Mouse (Mus musculus): ENCODE measurements at regions not wholly inside any gene's neighbourhood (a gene's known extent, or its start where the extent isn't known, plus 50 kb on each side); places are given as distances from the start of the nearest gene placed in this dataset.

DNA sequence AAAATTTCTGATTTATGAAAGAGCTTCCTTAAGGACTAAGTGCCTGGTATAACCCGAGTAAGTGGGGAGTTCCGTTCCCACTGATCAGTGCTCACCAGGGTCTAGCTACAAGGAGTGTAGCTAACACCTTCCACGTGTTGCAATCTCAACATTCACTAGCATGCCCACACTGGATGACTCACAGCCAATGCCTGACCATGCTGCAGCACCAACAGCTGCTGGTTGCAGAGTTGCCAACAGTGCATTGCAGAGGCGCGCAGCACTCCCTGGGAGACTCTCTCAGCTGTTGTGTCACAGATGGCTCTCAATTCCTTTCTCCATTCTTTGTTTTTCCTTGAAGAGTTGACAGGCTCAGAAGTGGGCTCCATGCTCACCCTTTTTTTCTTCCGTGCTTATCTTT, 787.5 kb upstream of the Tenm3 start:
- no peak overlapping the region for H3K4me3 ChIP-seq

DNA sequence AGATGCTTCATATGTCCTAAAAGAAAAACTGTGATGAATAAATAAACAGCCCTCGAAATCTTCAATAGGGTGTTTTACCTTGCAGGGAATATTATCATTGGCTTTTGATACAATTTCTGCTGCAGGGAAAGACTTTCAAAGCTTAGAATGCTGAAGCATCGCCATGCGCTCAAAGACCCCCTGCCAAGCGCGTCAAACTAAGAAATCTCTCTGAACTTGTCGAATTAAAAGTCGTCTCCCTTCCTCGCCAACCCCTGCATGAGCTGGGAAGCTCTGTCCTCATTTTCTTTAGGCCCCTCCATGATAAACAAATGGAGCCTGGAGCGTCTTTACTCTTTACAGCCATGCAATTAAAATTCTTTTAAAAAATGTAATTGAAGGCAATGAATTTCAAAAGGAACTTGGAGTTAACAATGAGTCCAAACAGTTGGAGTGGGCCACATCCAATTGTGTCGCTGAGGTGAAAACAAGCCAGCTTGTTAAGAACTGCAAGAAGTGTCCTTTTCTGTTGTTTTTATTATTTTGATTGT, 784.3 kb upstream of the Tenm3 start:
- ATAC-seq (ENCODE audit: low FRiP score, low read depth): no peak
- H3K9me3 ChIP-seq: no peaks in the 10 kb centered on the region
- WGBS: 33% methylated on average over 10 of the region's 10 CpGs
- H3K4me2 ChIP-seq (replicated peaks): no peak overlapping the region
- H3K27me3 ChIP-seq: no peaks in the 10 kb centered on the region
- no peak overlapping the region for H3K27ac ChIP-seq
- no peak overlapping the region for H3K4me3 ChIP-seq
- H3K36me3 ChIP-seq: no peaks in the 10 kb centered on the region
- H3K4me1 ChIP-seq: no peaks in the 10 kb centered on the region
- H3K9ac ChIP-seq: no peak overlapping the region

More for the DNA sequence above, 787.5 kb upstream of the Tenm3 start:
- WGBS: 72% methylated on average over 6 of the region's 6 CpGs
- H3K9ac ChIP-seq: no peak overlapping the region
- H3K4me1 ChIP-seq: no peaks in the 10 kb centered on the region
- no peak for ATAC-seq (ENCODE audit: low FRiP score, low read depth)
- no peak overlapping the region for H3K4me2 ChIP-seq (replicated peaks)
- no peak overlapping the region for H3K27ac ChIP-seq
- no peaks in the 10 kb centered on the region for H3K9me3 ChIP-seq
- no peaks in the 10 kb centered on the region for H3K36me3 ChIP-seq
- no peaks in the 10 kb centered on the region for H3K27me3 ChIP-seq

DNA sequence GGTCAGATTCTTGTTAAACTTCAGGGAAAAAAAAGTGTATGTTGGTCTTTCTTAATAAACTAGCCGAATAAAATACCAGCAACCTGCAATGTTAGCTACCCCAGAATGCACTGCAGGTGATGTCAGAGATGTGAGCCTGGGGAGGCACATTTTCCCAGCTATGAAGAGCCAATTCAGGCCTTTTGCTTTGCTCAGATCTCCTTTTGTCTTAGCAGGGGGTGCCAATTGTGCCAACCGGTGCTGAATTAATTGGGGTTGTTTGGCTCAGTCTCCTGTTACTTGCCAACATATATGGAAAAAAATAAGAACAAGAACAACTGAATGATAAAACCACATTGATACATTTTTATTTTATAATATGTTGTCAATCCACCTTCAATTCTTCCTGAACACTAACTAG, 751.8 kb upstream of the Tenm3 start:
- no peak overlapping the region for H3K9ac ChIP-seq
- H3K36me3 ChIP-seq: no peaks in the 10 kb centered on the region
- H3K4me2 ChIP-seq (replicated peaks): no peak overlapping the region
- no peaks in the 10 kb centered on the region for H3K9me3 ChIP-seq
- WGBS: 54% methylated on average over 2 of the region's 2 CpGs
- H3K27me3 ChIP-seq: no peaks in the 10 kb centered on the region
- H3K4me1 ChIP-seq: peaks cover 3% of the 10 kb centered on the region; the same call in 1 of the 2 replicates
- H3K27ac ChIP-seq: no peak overlapping the region
- no peak overlapping the region for H3K4me3 ChIP-seq
- ATAC-seq (ENCODE audit: low FRiP score, low read depth): no peak

DNA sequence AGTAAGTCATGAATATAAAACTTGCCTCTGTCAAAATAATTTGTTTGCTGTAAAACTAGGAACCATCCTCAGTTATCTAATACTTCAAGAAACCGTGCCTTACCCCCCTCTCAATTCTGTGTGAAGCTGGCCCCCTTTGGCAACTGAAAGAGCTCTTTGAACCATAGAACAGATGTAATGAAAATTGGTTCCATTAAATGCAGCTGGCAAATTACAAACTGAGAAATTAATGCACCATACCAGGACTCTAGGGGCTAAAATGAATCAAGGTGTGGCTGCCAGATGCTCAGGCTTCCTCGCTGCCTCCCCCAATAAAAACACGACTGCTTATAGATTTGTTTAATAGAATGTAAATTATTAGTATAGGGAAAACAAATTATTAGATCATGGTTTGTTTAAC, 723.7 kb upstream of the Tenm3 start:
- WGBS: 20% methylated on average over 3 of the region's 3 CpGs
- Histone ChIP-seq H3K4me1 (peaks cover 3% of the 10 kb centered on the region), H3K9ac (no peak overlapping the region), H3K9me3 (no peaks in the 10 kb centered on the region), H3K4me2 (replicated peaks) (no peak overlapping the region), H3K4me3 (no peak overlapping the region), H3K27me3 (no peaks in the 10 kb centered on the region), H3K27ac (no peak overlapping the region), H3K36me3 (no peaks in the 10 kb centered on the region)
- ATAC-seq (ENCODE audit: low FRiP score, low read depth): no peak

DNA sequence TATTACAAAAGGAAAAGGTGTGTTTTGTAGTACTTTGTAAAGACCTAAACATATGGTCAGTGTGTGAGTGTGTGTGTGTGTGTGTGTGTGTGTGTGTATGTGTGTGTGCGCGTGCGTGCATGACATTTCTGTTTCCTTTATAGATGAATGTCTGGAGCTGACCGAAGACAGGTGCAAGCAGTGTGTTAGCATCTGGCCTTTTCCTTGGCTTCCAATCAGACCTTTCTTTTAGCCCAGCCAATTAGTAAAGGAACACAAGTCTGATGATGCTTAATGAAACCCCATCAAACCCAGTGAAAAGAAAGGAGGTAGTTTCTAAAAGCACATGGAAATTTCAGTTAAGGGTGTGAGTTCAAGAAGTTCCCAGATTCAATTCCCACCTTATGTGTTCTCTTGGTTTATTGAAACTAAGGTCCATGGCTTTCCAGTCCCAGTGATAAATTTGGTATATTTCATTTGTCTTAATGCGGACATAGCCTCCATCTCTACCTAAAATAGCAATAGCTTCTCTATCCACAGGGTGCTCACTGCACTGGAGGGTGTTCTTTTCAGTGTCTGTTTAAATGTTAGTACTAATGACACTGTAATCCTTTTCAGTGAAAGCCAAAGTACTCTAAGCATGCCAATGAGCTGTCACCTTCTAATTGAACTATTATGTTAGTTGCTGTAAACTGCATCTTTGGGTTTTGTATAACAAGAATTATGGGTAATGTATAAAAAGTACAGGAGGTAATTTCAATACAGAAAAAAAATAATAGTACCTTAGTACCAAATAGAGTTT, 719.9 kb upstream of the Tenm3 start:
- 87% methylated on average over 5 of the region's 5 CpGs for WGBS
- H3K4me2 ChIP-seq (replicated peaks): no peak overlapping the region
- no peak for ATAC-seq (ENCODE audit: low FRiP score, low read depth)
- H3K27ac ChIP-seq: no peak overlapping the region
- H3K9me3 ChIP-seq: no peaks in the 10 kb centered on the region
- no peak overlapping the region for H3K4me3 ChIP-seq
- H3K4me1 ChIP-seq: peaks cover 3% of the 10 kb centered on the region
- no peak overlapping the region for H3K9ac ChIP-seq
- no peaks in the 10 kb centered on the region for H3K36me3 ChIP-seq
- H3K27me3 ChIP-seq: no peaks in the 10 kb centered on the region

DNA sequence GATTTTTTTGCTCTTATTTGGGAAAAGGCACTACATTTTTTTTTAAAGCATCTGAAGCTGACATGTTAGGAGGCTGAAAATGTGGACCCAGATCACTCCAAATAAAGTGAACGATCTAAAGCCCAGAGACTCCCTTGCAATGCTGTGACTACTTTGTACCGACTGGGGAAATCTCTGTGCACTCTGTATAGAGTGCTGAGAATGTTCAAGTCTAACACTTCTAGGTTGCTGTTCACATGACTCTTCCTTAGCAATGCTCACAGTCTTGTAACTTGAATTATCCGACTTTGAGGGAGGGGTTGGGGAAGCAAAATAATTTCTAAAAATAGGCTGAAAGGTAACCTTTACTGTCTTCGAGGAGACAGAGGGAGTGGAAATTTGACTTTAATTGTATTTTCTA, 719.2 kb upstream of the Tenm3 start:
- WGBS: 81% methylated on average over 4 of the region's 4 CpGs
- ATAC-seq (ENCODE audit: low FRiP score, low read depth): no peak
- H3K27me3 ChIP-seq: no peaks in the 10 kb centered on the region

DNA sequence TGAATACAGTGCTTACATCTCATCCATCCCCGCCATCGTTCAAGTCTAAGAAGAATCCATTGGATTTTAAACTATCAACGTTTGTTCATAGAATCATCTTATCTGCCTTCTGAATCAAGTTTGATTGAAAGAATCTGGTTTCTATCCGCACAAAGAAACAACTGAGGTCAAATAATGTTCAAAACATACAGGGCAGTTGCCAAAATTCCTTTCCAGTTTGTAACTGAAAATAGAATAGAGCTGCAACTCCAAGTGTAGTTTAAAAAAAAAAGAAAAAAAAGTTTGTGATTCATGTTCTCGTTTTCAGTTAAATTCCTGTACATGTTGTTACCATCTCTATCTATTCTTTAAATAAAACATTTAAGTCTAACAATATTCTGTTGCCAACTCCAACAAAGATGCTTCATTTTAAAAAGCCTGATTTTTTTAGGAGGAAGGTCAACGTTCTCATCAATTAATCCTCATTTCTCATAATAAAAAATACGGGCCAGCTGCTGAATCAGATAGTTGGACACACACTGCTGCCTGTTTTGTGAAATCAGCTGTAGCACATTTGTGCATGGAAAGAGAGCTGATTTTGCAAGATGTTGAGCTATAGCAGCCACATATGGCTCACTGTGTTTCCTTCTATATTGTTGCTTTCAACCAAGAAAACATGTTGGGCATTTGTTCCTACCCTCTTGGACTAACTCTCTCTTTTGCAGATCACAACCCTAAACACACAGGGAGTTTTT, 712.1 kb upstream of the Tenm3 start:
- Histone ChIP-seq H3K36me3 (no peaks in the 10 kb centered on the region), H3K27me3 (no peaks in the 10 kb centered on the region), H3K27ac (no peak overlapping the region), H3K4me2 (replicated peaks) (no peak overlapping the region), H3K9ac (no peak overlapping the region), H3K4me1 (no peaks in the 10 kb centered on the region), H3K9me3 (no peaks in the 10 kb centered on the region), H3K4me3 (no peak overlapping the region)
- ATAC-seq (ENCODE audit: low FRiP score, low read depth): no peak
- WGBS: 78% methylated on average over 7 of the region's 7 CpGs

More for the DNA sequence above, 719.2 kb upstream of the Tenm3 start:
- Histone ChIP-seq H3K27ac (no peak overlapping the region), H3K9me3 (no peaks in the 10 kb centered on the region), H3K4me2 (replicated peaks) (no peak overlapping the region), H3K4me1 (peaks cover 3% of the 10 kb centered on the region), H3K4me3 (no peak overlapping the region), H3K36me3 (no peaks in the 10 kb centered on the region), H3K9ac (no peak overlapping the region)

DNA sequence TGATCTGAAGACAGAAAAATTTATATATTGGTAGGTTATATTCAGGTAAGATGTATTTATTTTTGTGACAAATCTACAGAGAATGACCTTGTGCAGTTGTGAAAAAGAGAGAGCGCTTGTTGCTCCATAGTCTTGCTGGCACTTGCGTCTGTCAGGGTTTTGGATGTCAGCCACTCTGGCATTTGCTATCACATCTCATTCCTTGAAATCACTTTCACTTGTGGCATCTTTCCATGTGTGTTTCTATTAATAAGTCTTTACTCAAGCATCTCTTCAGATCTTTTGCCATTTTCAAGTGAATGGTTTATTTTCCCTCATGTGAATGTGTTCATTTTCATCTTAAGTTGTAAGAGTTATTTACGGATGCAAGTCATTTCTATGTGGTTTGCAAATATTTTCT, 709.4 kb upstream of the Tenm3 start:
- no peak overlapping the region for H3K4me3 ChIP-seq
- 89% methylated on average over 3 of the region's 3 CpGs for WGBS
- no peaks in the 10 kb centered on the region for H3K4me1 ChIP-seq
- no peaks in the 10 kb centered on the region for H3K9me3 ChIP-seq
- ATAC-seq (ENCODE audit: low FRiP score, low read depth): no peak
- H3K27ac ChIP-seq: no peak overlapping the region
- no peak overlapping the region for H3K9ac ChIP-seq
- H3K27me3 ChIP-seq: no peaks in the 10 kb centered on the region
- no peak overlapping the region for H3K4me2 ChIP-seq (replicated peaks)
- no peaks in the 10 kb centered on the region for H3K36me3 ChIP-seq

DNA sequence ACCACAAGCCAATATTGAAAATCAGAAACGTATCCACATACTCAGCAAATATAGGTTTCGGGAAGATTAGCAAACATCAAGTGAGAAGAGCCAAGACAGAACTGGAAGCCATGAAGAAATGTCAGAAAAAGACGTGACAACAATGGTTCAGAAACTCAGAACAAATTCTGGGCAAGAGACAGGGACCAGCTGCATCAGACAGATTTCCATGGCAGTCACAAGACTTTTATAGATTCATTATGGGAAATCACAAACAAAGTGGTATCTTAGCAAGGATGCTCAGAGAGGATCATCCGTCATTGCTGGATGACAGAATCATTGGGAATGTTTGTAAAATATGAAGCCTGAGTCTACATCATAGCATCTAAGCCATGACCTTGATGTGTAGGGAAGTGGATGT, 699.6 kb upstream of the Tenm3 start:
- no peaks in the 10 kb centered on the region for H3K27me3 ChIP-seq
- H3K36me3 ChIP-seq: no peaks in the 10 kb centered on the region
- no peak for ATAC-seq (ENCODE audit: low FRiP score, low read depth)
- no peak overlapping the region for H3K9ac ChIP-seq
- no peak overlapping the region for H3K4me2 ChIP-seq (replicated peaks)
- no peaks in the 10 kb centered on the region for H3K4me1 ChIP-seq
- WGBS: 85% methylated on average over 4 of the region's 4 CpGs
- no peak overlapping the region for H3K27ac ChIP-seq
- H3K9me3 ChIP-seq: no peaks in the 10 kb centered on the region
- H3K4me3 ChIP-seq: no peak overlapping the region

DNA sequence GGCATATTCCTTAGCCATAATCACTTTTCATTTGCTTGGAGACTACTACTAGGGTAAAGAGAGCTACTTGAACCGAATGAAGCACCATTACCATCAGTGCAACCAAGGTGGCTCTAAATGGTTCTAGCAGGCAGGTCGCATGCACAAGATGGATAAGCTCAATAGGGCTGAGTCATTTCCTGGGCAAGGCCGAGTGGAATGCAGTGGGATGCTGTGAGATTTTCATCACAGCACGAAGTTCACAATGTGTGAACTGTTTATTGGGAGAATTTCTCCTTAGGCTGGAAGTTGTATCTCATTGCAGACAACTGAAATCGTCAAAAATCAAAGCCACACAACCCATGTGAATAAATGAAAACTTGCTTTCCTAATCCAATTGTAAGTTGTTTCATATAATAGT, 697.6 kb upstream of the Tenm3 start:
- H3K36me3 ChIP-seq: no peaks in the 10 kb centered on the region
- H3K27me3 ChIP-seq: no peaks in the 10 kb centered on the region
- ATAC-seq (ENCODE audit: low FRiP score, low read depth): no peak
- H3K4me1 ChIP-seq: no peaks in the 10 kb centered on the region
- no peak overlapping the region for H3K27ac ChIP-seq
- H3K9me3 ChIP-seq: no peaks in the 10 kb centered on the region
- WGBS: 57% methylated on average over 5 of the region's 5 CpGs
- no peak overlapping the region for H3K4me2 ChIP-seq (replicated peaks)
- no peak overlapping the region for H3K9ac ChIP-seq
- H3K4me3 ChIP-seq: no peak overlapping the region

DNA sequence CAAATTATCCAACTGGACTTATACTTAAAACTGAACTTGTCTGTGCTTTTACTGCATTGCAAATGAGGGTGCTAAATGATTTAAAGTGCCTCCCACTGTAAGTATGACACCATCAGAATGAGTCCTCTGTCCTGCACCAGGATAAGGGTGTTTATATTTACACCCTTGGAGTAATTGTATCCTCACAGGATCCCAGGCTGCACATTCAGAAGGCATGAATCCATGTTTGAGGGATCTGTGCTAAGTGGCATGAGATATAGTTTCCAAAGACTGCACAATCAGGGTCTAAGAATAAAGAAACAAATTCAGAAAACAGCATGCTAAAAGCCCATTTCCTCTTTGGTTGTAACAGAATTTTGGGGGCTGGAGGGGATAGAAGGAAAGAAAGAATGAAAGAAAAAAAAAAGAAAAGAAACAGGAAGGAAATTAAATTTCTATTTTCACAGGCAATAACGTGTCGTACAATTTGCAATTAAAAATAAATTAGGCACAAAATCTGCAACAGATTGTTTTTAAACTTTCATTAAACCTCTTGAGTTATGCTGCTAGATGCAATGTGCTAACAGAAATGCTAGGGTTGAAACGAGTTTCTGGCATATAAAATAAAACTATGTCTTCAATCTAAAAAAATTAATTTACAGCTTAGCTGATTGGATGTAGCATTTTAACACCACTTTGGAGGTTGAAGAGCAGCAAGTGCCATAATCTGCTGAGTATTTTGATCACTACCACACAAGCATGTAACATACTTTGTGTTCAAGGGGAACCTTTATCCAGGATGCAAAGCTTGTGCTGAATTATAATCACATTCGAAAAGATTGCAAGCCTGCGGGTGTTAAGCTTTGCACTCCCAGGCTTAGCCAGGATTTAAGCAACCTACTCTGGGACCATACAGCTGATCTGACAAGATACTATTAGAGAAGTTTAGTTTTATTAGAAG, 689.9 kb upstream of the Tenm3 start:
- H3K4me2 ChIP-seq (replicated peaks): no peak overlapping the region
- H3K9me3 ChIP-seq: no peaks in the 10 kb centered on the region
- H3K4me3 ChIP-seq: no peak overlapping the region
- H3K9ac ChIP-seq: no peak overlapping the region
- H3K27me3 ChIP-seq: no peaks in the 10 kb centered on the region
- no peaks in the 10 kb centered on the region for H3K36me3 ChIP-seq
- no peak for ATAC-seq (ENCODE audit: low FRiP score, low read depth)
- H3K4me1 ChIP-seq: no peaks in the 10 kb centered on the region
- no peak overlapping the region for H3K27ac ChIP-seq
- 36% methylated on average over 5 of the region's 5 CpGs for WGBS

DNA sequence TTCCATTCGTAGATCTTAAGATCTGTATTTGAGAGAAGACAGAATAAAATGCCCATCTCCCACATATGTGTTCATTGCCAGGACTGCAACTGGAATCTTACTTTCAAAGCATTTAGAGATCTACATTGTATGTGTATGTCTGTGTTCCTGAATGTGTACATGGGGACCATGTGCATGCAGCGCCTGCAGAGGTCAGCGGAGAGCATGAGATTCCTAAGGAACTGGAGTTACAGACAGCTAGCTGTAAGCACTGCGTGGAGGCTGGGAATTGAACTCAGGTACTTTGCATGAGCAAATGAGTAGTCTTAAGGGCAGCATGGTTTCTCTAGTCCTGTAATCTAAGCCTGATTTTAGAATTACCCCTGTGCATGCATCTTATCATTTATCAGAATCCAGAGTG, 685.5 kb upstream of the Tenm3 start:
- Histone ChIP-seq H3K4me3 (no peak overlapping the region), H3K36me3 (no peaks in the 10 kb centered on the region), H3K9me3 (no peaks in the 10 kb centered on the region), H3K4me2 (replicated peaks) (no peak overlapping the region), H3K4me1 (no peaks in the 10 kb centered on the region), H3K27me3 (no peaks in the 10 kb centered on the region), H3K27ac (no peak overlapping the region), H3K9ac (no peak overlapping the region)
- no peak for ATAC-seq (ENCODE audit: low FRiP score, low read depth)
- 76% methylated on average over 4 of the region's 4 CpGs for WGBS
